Mouse (Mus musculus) neural tube, embryonic 13.5 days (tissue): ENCODE results near the gene Nsmce4a. TPM values are rescaled to one million over a fixed set of nuclear protein-coding genes. Genes with fewer than 3 reads are reported as not detected.
A peak's percentile ranks its signal among the peaks of the same experiment; 100 is the strongest.

Experiments
- ATAC-seq: fragments of 200-750 bp; cut with Nextera tagmentation; 2 replicates; pipeline ENCODE4 v1.8.0; 2017; ENCODE audit warnings: low read depth, mild to moderate bottlenecking, moderate TSS enrichment, moderate library complexity
- H3K27ac ChIP-seq: fragments of 300-500 bp; sonication (generic); replicated peaks from 2 replicates; pipeline ENCODE4 v1.5.1; 2015; ENCODE audit warnings: moderate library complexity, mild to moderate bottlenecking, inconsistent platforms
- H3K27me3 ChIP-seq: fragments of 300-500 bp; sonication (generic); 2 replicates; pipeline ENCODE4 v1.6.1; 2015; ENCODE audit warnings: mild to moderate bottlenecking, inconsistent platforms
- H3K36me3 ChIP-seq: fragments of 300-500 bp; sonication (generic); 2 replicates; pipeline ENCODE4 v1.6.1; 2015; ENCODE audit warnings: mild to moderate bottlenecking, inconsistent platforms
- H3K4me1 ChIP-seq: fragments of 300-500 bp; sonication (generic); replicated peaks from 2 replicates; pipeline ENCODE4 v1.6.1; 2015; ENCODE audit warnings: inconsistent platforms
- H3K4me2 ChIP-seq: fragments of 300-500 bp; sonication (generic); 2 replicates; pipeline ENCODE4 v1.6.1; 2015; ENCODE audit warnings: inconsistent platforms, mild to moderate bottlenecking, moderate library complexity
- H3K4me3 ChIP-seq: fragments of 300-500 bp; sonication (generic); 2 replicates; pipeline ENCODE4 v1.5.1; 2015; ENCODE audit warnings: mild to moderate bottlenecking, inconsistent platforms
- H3K9ac ChIP-seq: fragments of 300-500 bp; sonication (generic); 2 replicates; pipeline ENCODE4 v1.6.1; 2015; ENCODE audit warnings: moderate library complexity, mild to moderate bottlenecking, inconsistent platforms
- H3K9me3 ChIP-seq: fragments of 300-500 bp; sonication (generic); 2 replicates; pipeline ENCODE4 v1.6.1; 2016; ENCODE audit warnings: inconsistent platforms
- WGBS: fragments of 180-500 bp; shearing (Covaris S2); methylation state at CpG from one replicate; pipeline ENCODE4 v1.1.7; 2015; 5-methylcytosine and 5-hydroxymethylcytosine counted together
- polyA plus RNA-seq: library from polyadenylated mRNA; unstranded; fragments of >200 nt; fragmentation: Nextera tagmentation; extraction: Ambion mirVana; gene quantifications from 2 replicates; pipeline ENCODE4 v1.2.1, GENCODE M21; 2015

Nsmce4a gene
- 104 and 107 TPM in 2 replicates for polyA plus RNA-seq

DNA sequence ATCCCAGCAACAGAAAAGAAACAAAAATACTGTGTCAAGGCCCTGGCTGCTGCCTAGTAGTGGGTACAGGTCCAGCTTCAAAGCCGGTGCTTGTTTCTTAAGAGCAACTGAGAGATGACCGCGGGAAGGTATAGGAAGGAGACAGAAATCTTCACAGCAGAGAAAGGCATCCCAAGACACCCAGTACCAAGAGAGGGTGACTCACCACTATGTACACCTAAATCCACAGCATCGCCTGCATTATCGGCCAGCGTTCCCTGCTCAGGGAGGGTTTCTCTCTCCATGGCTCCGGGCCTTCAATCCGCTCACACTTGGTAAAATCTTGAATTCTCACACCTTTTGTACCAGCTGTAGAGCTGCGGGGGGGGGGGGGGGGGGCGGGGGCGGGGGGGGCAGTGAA lies at the start of gene Nsmce4a:
TSS of gene Nsmce4a (minus strand) at position 298 of the 400 bp plus-strand sequence.
- Histone ChIP-seq H3K9ac (no peak within 1 kb of the TSS), H3K4me1 (peaks cover 15% of the 10 kb centered on the region), H3K27me3 (no peaks in the 10 kb centered on the region), H3K4me2 (no peak within 1 kb of the TSS), H3K4me3 (no peak within 1 kb of the TSS), H3K36me3 (no peaks in the 10 kb centered on the region), H3K9me3 (no peaks in the 10 kb centered on the region), H3K27ac (peak within 1 kb of the TSS; percentile 13; the same call in 1 of the 2 replicates)
- ATAC-seq: no peak
- 81% methylated on average over 9 of the region's 11 CpGs for WGBS

DNA sequence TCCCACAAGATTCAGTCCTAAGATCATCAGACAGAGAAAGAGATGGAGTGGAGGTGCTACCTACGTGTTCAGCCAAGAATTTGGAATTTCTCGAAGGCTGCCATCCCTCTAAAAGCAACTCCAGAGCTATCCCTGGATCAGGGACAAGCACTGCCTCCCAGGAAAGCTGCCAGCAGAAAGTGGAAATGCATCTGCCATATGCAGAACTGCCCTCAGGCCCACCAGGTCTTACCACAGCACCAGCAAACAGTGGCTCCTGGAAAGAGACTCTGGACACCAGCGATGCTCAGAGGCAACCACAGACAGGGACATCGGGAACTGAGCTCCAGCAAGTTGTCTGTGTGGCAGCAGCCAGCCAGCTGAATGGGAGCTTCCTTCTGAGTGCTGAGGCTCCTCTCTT lies 49.4 kb upstream of the Nsmce4a start:
- no peak overlapping the region for H3K4me2 ChIP-seq
- ATAC-seq: no peak
- H3K27ac ChIP-seq: no peak overlapping the region
- no peaks in the 10 kb centered on the region for H3K9me3 ChIP-seq
- no peak overlapping the region for H3K4me3 ChIP-seq
- no peaks in the 10 kb centered on the region; the same call in 1 of the 2 replicates for H3K4me1 ChIP-seq
- H3K9ac ChIP-seq: no peak overlapping the region
- no peaks in the 10 kb centered on the region for H3K27me3 ChIP-seq
- 90% methylated on average over 4 of the region's 4 CpGs for WGBS
- H3K36me3 ChIP-seq: no peaks in the 10 kb centered on the region

DNA sequence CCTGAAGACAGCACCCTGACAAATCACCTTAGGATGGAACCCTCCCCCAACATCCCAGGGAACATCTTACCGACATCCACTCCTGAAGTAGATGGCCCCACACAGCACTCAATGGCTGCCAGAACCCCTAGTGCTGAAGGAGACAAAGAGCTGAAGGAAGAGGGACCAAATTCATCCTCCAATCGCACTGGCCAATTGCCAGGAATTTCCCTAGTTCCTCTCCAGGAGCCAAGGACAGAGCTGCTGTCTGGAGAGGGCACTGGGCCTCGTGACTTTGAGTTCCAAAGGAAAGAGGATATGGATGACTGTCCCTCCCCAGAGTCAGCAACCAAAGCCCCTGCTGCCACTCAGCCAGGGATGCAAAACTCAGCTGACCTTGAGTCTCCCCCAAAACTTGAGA lies 49.0 kb upstream of the Nsmce4a start:
- whole genome bisulfite sequencing: 67% methylated on average over 3 of the region's 3 CpGs
- Histone ChIP-seq H3K4me3 (no peak overlapping the region), H3K27ac (no peak overlapping the region), H3K4me1 (no peaks in the 10 kb centered on the region; the same call in 1 of the 2 replicates), H3K27me3 (no peaks in the 10 kb centered on the region), H3K36me3 (no peaks in the 10 kb centered on the region), H3K9me3 (no peaks in the 10 kb centered on the region), H3K4me2 (no peak overlapping the region), H3K9ac (no peak overlapping the region)
- ATAC-seq: no peak

DNA sequence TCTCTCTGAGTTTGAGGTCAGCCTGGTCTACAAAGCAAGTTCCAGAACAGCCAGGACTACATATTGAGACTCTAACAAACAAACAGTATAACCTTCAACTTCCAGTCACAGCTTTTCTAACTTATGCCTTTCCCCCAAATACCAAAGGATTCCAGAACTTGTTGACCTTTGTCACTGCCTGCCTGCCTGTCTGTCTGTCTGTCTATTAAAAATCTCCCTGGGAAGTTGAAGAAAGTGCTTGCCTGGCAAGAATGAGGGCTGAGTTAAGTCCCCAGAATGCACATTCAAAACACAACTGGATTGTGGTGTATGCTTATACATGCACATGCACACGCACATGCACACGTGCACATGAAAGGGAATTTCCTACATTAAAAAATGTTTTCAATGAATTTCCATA lies 48.1 kb upstream of the Nsmce4a start:
- Histone ChIP-seq H3K36me3 (no peaks in the 10 kb centered on the region), H3K9ac (no peak overlapping the region), H3K4me2 (no peak overlapping the region), H3K4me1 (no peaks in the 10 kb centered on the region; the same call in 1 of the 2 replicates), H3K4me3 (no peak overlapping the region), H3K9me3 (no peaks in the 10 kb centered on the region), H3K27me3 (no peaks in the 10 kb centered on the region), H3K27ac (no peak overlapping the region)
- WGBS: 96% methylated on average over 2 of the region's 2 CpGs
- ATAC-seq: no peak

DNA sequence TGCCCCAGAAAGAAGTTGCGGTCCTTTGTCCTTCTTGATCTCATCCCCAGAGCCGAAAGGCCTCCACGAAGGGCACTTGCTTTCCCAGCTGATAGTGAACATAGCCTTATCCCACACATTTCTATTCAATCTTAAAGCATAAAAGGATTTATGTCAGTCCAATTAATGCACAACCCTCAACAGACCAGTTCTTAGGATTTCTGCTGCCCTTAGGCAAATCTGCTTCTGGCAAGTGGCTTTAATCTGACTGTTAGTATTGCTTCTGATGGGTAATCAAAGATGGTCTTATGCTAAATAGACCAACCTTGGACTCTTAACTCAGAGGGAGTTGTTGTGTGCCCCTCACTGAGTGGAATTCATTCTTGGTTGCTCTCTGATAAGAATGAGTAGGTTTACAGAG lies 44.7 kb upstream of the Nsmce4a start:
- WGBS: 92% methylated on average over 3 of the region's 3 CpGs
- Histone ChIP-seq H3K9ac (no peak overlapping the region), H3K4me1 (peaks cover 8% of the 10 kb centered on the region), H3K36me3 (no peaks in the 10 kb centered on the region), H3K27me3 (no peaks in the 10 kb centered on the region), H3K4me2 (no peak overlapping the region), H3K27ac (no peak overlapping the region), H3K9me3 (no peaks in the 10 kb centered on the region), H3K4me3 (no peak overlapping the region)
- ATAC-seq: no peak

DNA sequence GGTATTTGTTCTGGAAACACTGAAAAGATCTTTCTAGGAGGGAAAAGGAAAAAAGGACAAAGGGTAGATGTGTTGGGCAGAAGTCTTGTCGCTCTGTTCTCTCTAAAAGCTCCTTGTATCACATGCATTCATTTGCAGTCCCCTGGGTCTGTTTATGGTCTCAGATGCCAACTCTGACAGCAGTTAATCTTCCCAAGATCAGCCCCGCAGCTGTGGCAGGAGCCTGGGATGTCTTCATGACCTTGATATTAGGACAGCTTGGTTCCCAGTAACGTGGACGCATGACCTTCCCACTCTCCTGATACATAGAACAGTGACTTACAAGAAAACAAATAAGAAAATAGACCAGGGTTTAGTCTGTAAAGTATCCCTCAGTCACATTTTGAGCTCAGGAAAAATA lies 41.1 kb upstream of the Nsmce4a start:
- Histone ChIP-seq H3K9me3 (no peaks in the 10 kb centered on the region), H3K27ac (no peak overlapping the region), H3K4me2 (no peak overlapping the region), H3K9ac (no peak overlapping the region), H3K27me3 (no peaks in the 10 kb centered on the region), H3K4me3 (no peak overlapping the region), H3K4me1 (peaks cover 8% of the 10 kb centered on the region), H3K36me3 (no peaks in the 10 kb centered on the region)
- ATAC-seq: no peak
- 27% methylated on average over 4 of the region's 4 CpGs for WGBS

DNA sequence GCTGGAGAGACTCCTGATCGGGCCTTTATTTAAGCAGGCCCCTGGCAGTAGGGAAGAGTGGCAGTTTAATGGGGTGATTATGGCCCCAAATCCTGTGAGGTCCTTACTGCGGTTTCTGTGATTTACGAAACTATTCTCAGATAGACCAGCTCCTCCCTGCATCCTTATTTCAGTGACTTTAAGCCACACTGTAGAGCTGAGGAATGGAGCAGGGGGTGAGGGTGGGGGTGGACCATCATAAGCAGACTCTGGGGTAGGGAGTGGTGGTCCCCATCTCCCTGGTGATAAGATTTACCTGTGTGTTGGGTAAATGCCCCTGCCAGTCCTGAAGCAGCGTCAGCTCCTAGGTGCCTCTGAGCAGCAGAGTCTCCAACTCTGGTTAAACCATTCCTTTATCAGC lies 34.0 kb upstream of the Nsmce4a start:
- no peak overlapping the region for H3K4me3 ChIP-seq
- H3K4me1 ChIP-seq: 0 out of 2 replicates have a peak, but pooled peaks cover 4% of the 10 kb centered on the region
- no peak overlapping the region for H3K27ac ChIP-seq
- no peaks in the 10 kb centered on the region for H3K36me3 ChIP-seq
- H3K9ac ChIP-seq: no peak overlapping the region
- no peaks in the 10 kb centered on the region for H3K27me3 ChIP-seq
- ATAC-seq: no peak
- H3K9me3 ChIP-seq: no peaks in the 10 kb centered on the region
- 64% methylated on average over 4 of the region's 4 CpGs for WGBS
- no peak overlapping the region for H3K4me2 ChIP-seq

DNA sequence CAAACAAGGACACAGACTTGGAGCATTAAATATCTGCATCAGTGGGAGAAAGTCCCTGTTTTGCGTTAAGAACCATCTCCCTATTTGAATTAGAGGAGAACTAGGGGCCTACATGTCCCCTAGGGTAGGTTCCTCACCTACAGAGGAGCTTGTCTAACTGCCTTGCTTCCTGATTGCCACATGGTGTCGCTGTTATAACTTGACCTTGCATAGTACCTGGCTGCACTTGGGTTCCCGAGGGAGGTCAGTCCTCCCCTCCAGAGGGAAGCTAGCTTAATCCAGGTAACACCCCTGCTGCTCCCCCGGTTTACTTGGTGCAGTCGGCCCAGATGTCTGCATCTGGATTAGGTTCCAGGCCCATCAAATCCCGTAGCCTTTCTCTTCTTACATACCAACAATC lies 32.2 kb upstream of the Nsmce4a start:
- no peaks in the 10 kb centered on the region for H3K36me3 ChIP-seq
- H3K9ac ChIP-seq: no peak overlapping the region
- H3K4me2 ChIP-seq: no peak overlapping the region
- H3K27me3 ChIP-seq: no peaks in the 10 kb centered on the region
- H3K9me3 ChIP-seq: no peaks in the 10 kb centered on the region
- H3K4me1 ChIP-seq: 0 out of 2 replicates have a peak, but pooled peaks cover 4% of the 10 kb centered on the region
- no peak overlapping the region for H3K27ac ChIP-seq
- ATAC-seq: no peak
- H3K4me3 ChIP-seq: no peak overlapping the region
- WGBS: 26% methylated on average over 6 of the region's 6 CpGs

DNA sequence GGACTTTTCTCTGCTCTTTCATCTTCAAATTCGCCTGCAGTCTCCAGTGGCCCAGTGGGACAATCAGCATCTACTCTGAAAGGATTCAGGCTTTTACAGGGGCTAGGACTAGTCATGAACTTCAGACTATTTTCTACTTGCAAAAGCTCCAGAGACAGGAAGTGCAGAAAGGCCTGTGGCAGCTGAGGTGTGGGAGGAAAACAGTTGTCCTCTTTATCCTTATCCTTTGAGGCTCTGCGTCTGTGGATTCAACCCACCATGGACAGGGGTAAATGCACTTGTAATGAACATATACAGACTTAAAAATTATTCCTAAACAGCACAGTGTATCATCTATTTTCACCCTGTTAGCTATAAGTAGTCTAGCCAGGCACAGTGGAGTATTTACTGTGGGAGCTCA lies 31.5 kb upstream of the Nsmce4a start:
- ATAC-seq: no peak
- no peak overlapping the region for H3K9ac ChIP-seq
- no peak overlapping the region for H3K4me3 ChIP-seq
- H3K27me3 ChIP-seq: no peaks in the 10 kb centered on the region
- H3K9me3 ChIP-seq: no peaks in the 10 kb centered on the region
- H3K27ac ChIP-seq: no peak overlapping the region
- H3K4me1 ChIP-seq: 0 out of 2 replicates have a peak, but pooled peaks cover 4% of the 10 kb centered on the region
- WGBS: 78% methylated on average over 2 of the region's 2 CpGs
- no peaks in the 10 kb centered on the region for H3K36me3 ChIP-seq
- no peak overlapping the region for H3K4me2 ChIP-seq

DNA sequence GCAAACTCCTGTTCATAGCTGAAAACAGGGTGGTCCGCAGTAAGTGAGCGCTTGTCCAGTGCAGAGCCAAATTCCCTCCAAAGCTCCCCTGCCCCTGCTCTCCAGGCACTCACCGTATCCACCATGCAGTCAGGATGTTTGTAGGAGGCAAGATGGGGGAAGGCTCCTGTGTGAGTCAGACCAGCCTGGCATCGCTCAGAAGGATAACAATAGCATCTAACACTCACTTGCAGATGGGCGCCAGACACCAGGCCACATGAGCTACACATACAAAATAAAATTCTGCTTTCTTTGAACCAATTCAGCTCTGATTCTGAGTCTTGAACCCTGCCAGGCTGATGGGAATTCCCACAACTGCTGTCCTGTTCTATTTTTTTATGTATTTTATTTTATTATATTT lies 30.6 kb upstream of the Nsmce4a start:
- H3K27me3 ChIP-seq: no peaks in the 10 kb centered on the region
- H3K27ac ChIP-seq: no peak overlapping the region
- no peak overlapping the region for H3K9ac ChIP-seq
- no peak overlapping the region for H3K4me3 ChIP-seq
- WGBS: 88% methylated on average over 5 of the region's 5 CpGs
- no peaks in the 10 kb centered on the region for H3K36me3 ChIP-seq
- no peak for ATAC-seq
- no peak overlapping the region for H3K4me2 ChIP-seq
- H3K4me1 ChIP-seq: 0 out of 2 replicates have a peak, but pooled peaks cover 4% of the 10 kb centered on the region
- H3K9me3 ChIP-seq: no peaks in the 10 kb centered on the region

DNA sequence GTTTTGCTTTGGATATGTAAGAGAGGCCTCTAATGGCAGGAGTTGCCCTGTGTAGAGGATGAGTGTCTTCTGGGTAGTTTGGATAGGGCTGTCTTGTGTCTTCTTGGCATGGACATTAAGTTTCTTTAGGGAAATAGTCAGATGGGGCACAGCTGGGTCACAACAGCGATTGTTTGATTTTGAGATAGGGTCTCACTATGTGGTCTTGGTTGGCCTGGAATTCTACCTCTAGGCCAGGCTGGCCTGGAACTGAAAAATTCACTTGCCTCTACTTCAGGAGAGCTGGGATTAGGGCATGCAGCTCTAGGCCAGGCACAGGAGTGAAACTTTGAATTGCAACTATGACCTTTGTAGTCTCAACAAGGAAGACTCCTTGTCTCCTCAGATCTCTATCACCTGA lies 29.9 kb upstream of the Nsmce4a start:
- H3K4me1 ChIP-seq: 0 out of 2 replicates have a peak, but pooled peaks cover 4% of the 10 kb centered on the region
- no peaks in the 10 kb centered on the region for H3K36me3 ChIP-seq
- no peak overlapping the region for H3K4me2 ChIP-seq
- no peaks in the 10 kb centered on the region for H3K27me3 ChIP-seq
- H3K9ac ChIP-seq: no peak overlapping the region
- H3K27ac ChIP-seq: no peak overlapping the region
- 83% methylated on average over 1 of the region's 1 CpGs for WGBS
- ATAC-seq: no peak
- no peak overlapping the region for H3K4me3 ChIP-seq
- no peaks in the 10 kb centered on the region for H3K9me3 ChIP-seq

DNA sequence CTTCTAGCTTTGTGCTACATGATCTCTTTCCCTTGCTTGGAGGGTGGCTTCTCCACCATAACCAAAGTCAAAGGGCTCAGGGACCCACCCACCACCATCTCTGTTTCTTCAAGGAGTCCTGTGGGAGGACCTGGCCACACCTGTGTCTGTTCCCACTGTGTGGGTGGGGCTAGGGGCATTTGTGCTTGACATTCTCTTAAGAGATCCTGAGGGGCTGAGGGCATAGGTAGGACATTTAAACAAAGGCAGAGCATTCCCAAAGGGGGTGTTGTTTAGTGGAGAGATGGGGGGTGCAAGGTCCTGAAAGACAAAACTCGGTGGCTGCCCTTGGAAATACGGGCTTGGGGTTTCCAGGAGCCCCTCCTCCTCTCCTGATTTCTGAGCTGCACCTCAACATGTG lies 27.6 kb upstream of the Nsmce4a start:
- 79% methylated on average over 2 of the region's 2 CpGs for WGBS
- Histone ChIP-seq H3K4me2 (no peak overlapping the region), H3K9ac (no peak overlapping the region), H3K27me3 (no peaks in the 10 kb centered on the region), H3K36me3 (no peaks in the 10 kb centered on the region), H3K9me3 (no peaks in the 10 kb centered on the region), H3K4me3 (no peak overlapping the region), H3K4me1 (peaks cover 7% of the 10 kb centered on the region; the same call in 1 of the 2 replicates), H3K27ac (no peak overlapping the region)
- no peak for ATAC-seq

DNA sequence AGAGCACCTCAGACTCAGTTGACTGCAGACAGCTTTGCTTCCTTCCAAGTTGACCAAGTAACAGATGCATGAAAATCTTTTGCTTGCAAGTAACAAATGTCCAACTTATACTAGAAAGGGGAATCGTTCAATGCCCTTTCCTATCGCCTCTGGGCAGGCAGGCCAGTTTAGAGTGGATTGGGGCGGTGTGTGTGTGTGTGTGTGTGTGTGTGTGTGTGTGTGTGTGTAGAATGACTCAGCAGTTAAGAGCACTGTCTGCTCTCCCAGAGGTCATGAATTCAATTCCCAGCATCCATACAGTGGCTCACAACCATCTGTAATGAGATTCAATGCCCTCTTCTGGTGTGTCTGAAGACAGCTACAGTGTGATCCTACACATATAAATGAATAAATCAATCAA lies 27.2 kb upstream of the Nsmce4a start:
- no peaks in the 10 kb centered on the region for H3K27me3 ChIP-seq
- H3K36me3 ChIP-seq: no peaks in the 10 kb centered on the region
- no peak for ATAC-seq
- no peak overlapping the region for H3K4me2 ChIP-seq
- no peaks in the 10 kb centered on the region for H3K9me3 ChIP-seq
- 86% methylated on average over 3 of the region's 3 CpGs for WGBS
- no peak overlapping the region for H3K9ac ChIP-seq
- H3K27ac ChIP-seq: no peak overlapping the region
- peaks cover 7% of the 10 kb centered on the region; the same call in 1 of the 2 replicates for H3K4me1 ChIP-seq
- no peak overlapping the region for H3K4me3 ChIP-seq
